Mouse (Mus musculus) liver, embryonic 14.5 days (tissue): ENCODE data around the gene Grasp. TPM values are rescaled to one million over a fixed set of nuclear protein-coding genes. Genes with fewer than 3 reads are reported as not detected.

Source experiments
- ATAC-seq: fragments of 200-750 bp; cut with Nextera tagmentation; 2 replicates; pipeline ENCODE4 v1.8.0; 2017; ENCODE audit warnings: moderate number of reproducible peaks, mild to moderate bottlenecking, moderate library complexity; ENCODE audit not compliant: insufficient read depth
- DNase-seq, 3 experiments: peaks; one replicate each; pipeline ENCODE4 v3.0.0-alpha.2; 2012 to 2013; ENCODE audit warnings: low read depth in 3 of 3, low spot score in 3 of 3
- H3K27ac ChIP-seq: fragments of 300-500 bp; sonication (generic); 2 replicates; pipeline ENCODE4 v1.5.1; 2014; ENCODE audit warnings: moderate library complexity, mild to moderate bottlenecking, control low read depth, inconsistent platforms
- H3K27me3 ChIP-seq: fragments of 300-500 bp; sonication (generic); 2 replicates; pipeline ENCODE4 v1.6.1; 2014; ENCODE audit warnings: mild to moderate bottlenecking, low read length, moderate library complexity; ENCODE audit not compliant: control insufficient read depth, insufficient read depth
- H3K36me3 ChIP-seq: fragments of 300-500 bp; sonication (generic); replicated peaks from 2 replicates; pipeline ENCODE4 v1.6.1; 2014; ENCODE audit warnings: low read depth; ENCODE audit not compliant: control insufficient read depth, insufficient read depth
- H3K4me1 ChIP-seq, 2 experiments: fragments of 200-500 bp in 1 of 2; fragments of 300-500 bp in 1 of 2; sonication (generic) in 1 of 2; replicated peaks; 2 replicates each; pipeline ENCODE4 v1.6.1; 2012 to 2014; ENCODE audit warnings: antibody characterized with exemption in 1 of 2, inconsistent platforms in 1 of 2, low read length in 1 of 2; ENCODE audit not compliant: control insufficient read depth in 2 of 2, insufficient read depth in 2 of 2
- H3K4me2 ChIP-seq: fragments of 300-500 bp; sonication (generic); 2 replicates; pipeline ENCODE4 v1.6.1; 2014; ENCODE audit warnings: low read depth, mild to moderate bottlenecking, control low read depth, moderate library complexity
- H3K4me3 ChIP-seq, 2 experiments: fragments of 200-500 bp in 1 of 2; fragments of 300-500 bp in 1 of 2; sonication (generic) in 1 of 2; 2 replicates each; pipeline ENCODE4 v1.5.1; 2012 to 2014; ENCODE audit warnings: low read depth in 2 of 2, low read length in 2 of 2, mild to moderate bottlenecking in 2 of 2, control low read depth in 1 of 2, inconsistent platforms in 1 of 2, moderate library complexity in 1 of 2; ENCODE audit not compliant: insufficient read depth in 1 of 2
- H3K9ac ChIP-seq: fragments of 300-500 bp; sonication (generic); replicated peaks from 2 replicates; pipeline ENCODE4 v1.6.1; 2014; ENCODE audit warnings: mild to moderate bottlenecking, control low read depth, moderate library complexity
- H3K9me3 ChIP-seq: fragments of 300-500 bp; sonication (generic); 2 replicates; pipeline ENCODE4 v1.6.1; 2016; ENCODE audit warnings: low read length, mixed read lengths; ENCODE audit not compliant: control insufficient read depth
- CTCF ChIP-seq: IDR thresholded peaks from 2 replicates; pipeline ENCODE4 v1.5.1; 2016; ENCODE audit warnings: antibody characterized with exemption, low read depth, control low read depth
- EP300 ChIP-seq: IDR thresholded peaks from 2 replicates; pipeline ENCODE4 v1.6.1; 2016; ENCODE audit warnings: antibody characterized with exemption, low read depth
- WGBS: fragments of 180-500 bp; shearing (Covaris S2); extraction: QIAGEN DNeasy Blood & Tissue Kit; methylation state at CpG from one replicate; pipeline ENCODE4 v1.1.7; 2014; ENCODE audit not compliant: insufficient replicate concordance; 5-methylcytosine and 5-hydroxymethylcytosine counted together
- polyA plus RNA-seq, 2 experiments: library from polyadenylated mRNA; depleted of rRNA in 1 of 2; stranded (reverse) in 1 of 2; unstranded in 1 of 2; fragments of >200 nt; fragmentation: Nextera tagmentation in 1 of 2; extraction: Ambion mirVana in 1 of 2; gene quantifications; 2 replicates each; pipeline versions ENCODE4 v1.2.1 to v1.2.3; 2012 to 2014

Grasp gene
- polyA plus RNA-seq, 2 experiments = 0.27 to 0.73 TPM

DNA sequence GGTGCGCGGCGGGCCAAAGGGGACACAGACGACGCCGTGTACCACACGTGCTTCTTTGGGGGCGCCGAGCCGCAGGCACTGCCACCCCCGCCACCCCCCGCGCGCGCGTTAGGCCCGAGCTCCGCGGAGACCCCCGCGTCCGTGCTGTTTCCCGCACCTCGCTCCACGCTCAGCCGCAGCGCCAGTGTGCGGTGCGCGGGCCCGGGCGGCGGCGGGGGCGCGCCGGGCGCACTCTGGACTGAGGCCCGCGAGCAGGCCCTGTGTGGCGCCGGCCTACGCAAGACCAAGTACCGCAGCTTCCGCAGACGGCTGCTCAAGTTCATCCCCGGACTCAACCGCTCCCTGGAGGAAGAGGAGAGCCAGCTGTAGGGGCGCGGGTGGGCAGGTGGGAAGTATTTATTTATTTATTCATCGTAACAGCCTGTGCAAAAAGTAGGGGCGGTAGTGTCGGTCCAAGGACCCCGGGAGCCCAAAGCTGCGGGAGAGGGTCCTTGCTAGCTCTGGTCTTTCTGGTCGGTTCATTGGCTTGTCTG, 7.7 kb downstream of the Grasp start:
- H3K4me3 ChIP-seq = no peak overlapping the region
- no peak for TF ChIP-seq CTCF
- no peak for TF ChIP-seq EP300
- no peak overlapping the region for H3K27ac ChIP-seq
- ATAC-seq = no peak
- DNase-seq = no peak
- H3K9ac ChIP-seq = no peak overlapping the region
- no peak overlapping the region for H3K4me2 ChIP-seq
- no peaks in the 10 kb centered on the region for H3K4me1 ChIP-seq
- 77% methylated on average over 50 of the region's 56 CpGs for WGBS
- H3K27me3 ChIP-seq = no peaks in the 10 kb centered on the region
- no peaks in the 10 kb centered on the region for H3K36me3 ChIP-seq
- no peaks in the 10 kb centered on the region for H3K9me3 ChIP-seq

DNA sequence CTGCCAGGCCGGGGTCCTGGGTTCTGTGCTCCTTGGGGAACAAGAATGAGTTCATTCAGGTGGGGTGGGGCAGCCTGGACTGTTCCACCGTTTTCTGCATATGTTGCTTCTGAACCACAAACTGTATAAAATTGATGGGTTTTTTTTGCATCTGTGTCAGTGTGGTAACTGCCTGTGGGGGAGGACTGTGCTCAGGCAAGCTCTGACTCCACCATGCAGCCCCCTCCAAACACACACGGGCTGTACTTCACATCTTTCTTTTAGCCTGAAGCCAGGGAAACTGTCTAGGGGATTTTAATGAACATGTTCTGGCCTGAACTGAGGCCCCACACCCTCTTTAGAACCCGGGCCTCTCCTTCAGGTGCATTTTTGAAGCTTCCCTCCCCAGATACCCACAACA, 8.6 kb downstream of the Grasp start:
- H3K9me3 ChIP-seq = no peaks in the 10 kb centered on the region
- TF ChIP-seq EP300 (no peak), CTCF (no peak)
- WGBS = 44% methylated on average over 4 of the region's 4 CpGs
- no peaks in the 10 kb centered on the region for H3K36me3 ChIP-seq
- no peaks in the 10 kb centered on the region for H3K4me1 ChIP-seq
- ATAC-seq (no peak), DNase-seq (no peak)
- H3K9ac ChIP-seq = no peak overlapping the region
- H3K4me3 ChIP-seq = no peak overlapping the region
- no peaks in the 10 kb centered on the region for H3K27me3 ChIP-seq
- H3K27ac ChIP-seq = no peak overlapping the region
- H3K4me2 ChIP-seq = no peak overlapping the region

DNA sequence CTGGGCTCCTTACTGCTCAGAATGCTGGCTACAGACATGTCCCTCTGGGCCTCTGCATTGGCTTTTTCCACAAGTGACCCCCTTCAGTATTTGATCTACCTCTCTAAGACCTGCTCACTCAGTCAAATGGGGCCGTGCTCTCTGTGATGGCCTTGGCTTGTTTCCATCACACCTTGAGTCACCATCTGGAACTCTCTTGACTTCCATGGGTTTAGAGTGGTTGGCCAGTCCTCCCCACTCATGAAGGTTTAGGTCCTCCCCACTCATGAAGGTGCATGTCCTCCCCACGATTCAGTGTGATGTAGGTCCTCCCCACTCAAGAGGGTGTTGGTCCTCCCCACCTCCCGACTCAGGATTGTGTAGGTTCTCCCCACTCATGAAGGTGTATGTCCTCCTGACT, 9.2 kb downstream of the Grasp start:
- WGBS = 63% methylated on average over 3 of the region's 3 CpGs
- Histone ChIP-seq H3K4me1 (no peaks in the 10 kb centered on the region), H3K27ac (no peak overlapping the region), H3K9ac (no peak overlapping the region), H3K9me3 (no peaks in the 10 kb centered on the region), H3K36me3 (no peaks in the 10 kb centered on the region), H3K4me2 (no peak overlapping the region), H3K27me3 (no peaks in the 10 kb centered on the region; the same call in 1 of the 2 replicates), H3K4me3 (no peak overlapping the region)
- no peak for TF ChIP-seq EP300
- no peak for TF ChIP-seq CTCF
- no peak for DNase-seq
- no peak for ATAC-seq

DNA sequence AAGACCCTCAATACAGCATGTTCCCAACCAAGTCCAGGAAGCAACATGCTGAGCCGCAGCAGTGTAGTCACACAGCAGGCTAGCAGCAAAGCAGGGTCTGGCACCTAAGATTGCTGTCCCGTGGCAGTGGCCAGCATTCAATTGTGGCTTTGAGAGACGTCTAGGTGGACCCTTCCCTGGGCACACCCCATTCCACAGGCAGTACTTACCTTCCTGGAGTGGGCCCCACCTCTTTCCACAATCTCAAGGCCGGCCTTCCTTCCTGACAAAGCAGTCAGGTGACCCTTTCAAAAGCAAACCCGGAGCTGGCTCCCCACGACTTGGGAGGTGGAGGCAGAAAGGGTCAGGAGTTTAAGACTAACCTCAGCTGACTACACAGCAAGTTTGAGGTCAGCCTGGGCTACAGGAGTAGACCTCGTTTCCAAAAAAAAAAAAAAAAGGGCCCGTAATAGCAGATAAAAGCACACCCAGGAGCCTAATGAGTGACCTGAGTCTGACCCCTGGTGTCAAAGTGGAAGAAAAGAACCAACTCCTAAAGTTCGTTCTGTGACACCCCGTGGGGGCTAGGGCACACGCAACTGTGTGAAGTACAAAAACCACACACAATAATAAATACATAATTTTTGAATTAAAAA, 9.8 kb downstream of the Grasp start:
- Histone ChIP-seq H3K9ac (no peak overlapping the region), H3K4me1 (no peaks in the 10 kb centered on the region), H3K9me3 (no peaks in the 10 kb centered on the region), H3K27ac (no peak overlapping the region), H3K4me3 (no peak overlapping the region), H3K4me2 (no peak overlapping the region), H3K36me3 (no peaks in the 10 kb centered on the region), H3K27me3 (no peaks in the 10 kb centered on the region; the same call in 1 of the 2 replicates)
- no peak for DNase-seq
- ATAC-seq = no peak
- TF ChIP-seq EP300 (no peak), CTCF (no peak)
- 23% methylated on average over 11 of the region's 11 CpGs for WGBS

DNA sequence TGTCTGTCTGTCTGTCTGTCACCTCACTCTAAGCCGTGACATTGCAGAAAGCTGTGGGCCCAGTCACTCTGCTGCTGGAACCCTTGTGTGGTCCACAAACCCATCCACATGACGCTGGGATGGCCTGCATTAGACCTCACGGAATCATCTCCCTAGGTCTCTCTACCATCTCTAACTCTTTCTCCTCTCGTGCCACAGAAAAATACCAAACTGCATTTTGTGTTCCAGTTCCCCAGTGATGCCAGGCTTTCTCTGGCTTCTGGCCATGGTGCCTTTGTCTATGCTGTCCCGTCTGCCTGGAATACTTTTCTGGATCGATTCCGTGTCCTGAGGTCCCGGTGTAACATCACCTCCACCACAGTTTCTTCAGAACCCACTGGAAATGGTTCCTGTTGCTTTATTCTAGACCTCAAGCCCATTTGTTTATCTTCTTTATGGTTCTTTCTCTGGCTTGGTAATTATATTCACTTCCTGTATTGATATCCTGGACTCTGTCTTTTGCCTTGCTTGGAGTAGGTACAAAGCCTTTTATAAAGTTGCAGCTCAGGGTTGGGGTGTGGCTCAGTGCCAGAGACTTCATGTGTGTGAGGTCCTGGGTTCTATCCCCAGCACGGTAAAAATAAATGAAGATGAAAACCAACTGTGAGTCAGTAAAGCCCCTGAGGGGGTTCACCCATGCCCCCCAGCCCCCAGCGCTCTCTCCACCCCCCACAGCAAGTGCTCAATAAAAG, 10.8 kb downstream of the Grasp start:
- Histone ChIP-seq H3K27ac (no peak overlapping the region), H3K4me3 (no peak overlapping the region), H3K27me3 (no peaks in the 10 kb centered on the region; the same call in 1 of the 2 replicates), H3K36me3 (no peaks in the 10 kb centered on the region), H3K9me3 (no peaks in the 10 kb centered on the region), H3K9ac (no peak overlapping the region), H3K4me2 (no peak overlapping the region), H3K4me1 (no peaks in the 10 kb centered on the region)
- no peak for TF ChIP-seq EP300
- TF ChIP-seq CTCF = no peak
- 57% methylated on average over 10 of the region's 10 CpGs for WGBS
- ATAC-seq = no peak
- no peak for DNase-seq
